Mouse (Mus musculus): ENCODE data around the gene Adrb1. TPM values are rescaled to one million over a fixed set of nuclear protein-coding genes. Genes with fewer than 3 reads are reported as not detected.

Adrb1 gene
- total RNA-seq, 1 experiment: 0.36 TPM

- no peak for DNase-seq (ENCODE audit: low read depth, low spot score)
- no peaks in the 10 kb centered on the region for H3K9me3 ChIP-seq (ENCODE audit: control insufficient read depth, insufficient read depth, low read depth, low read length)
- H3K27ac ChIP-seq (ENCODE audit: insufficient read depth, low read depth, low read length, poor library complexity, severe bottlenecking): no peak overlapping the region
- no peaks in the 10 kb centered on the region for H3K4me1 ChIP-seq (ENCODE audit: control insufficient read depth in 2 of 2, insufficient read depth in 2 of 2, low read length in 2 of 2, poor library complexity in 1 of 2)
- H3K4me3 ChIP-seq (ENCODE audit: insufficient read depth in 1 of 2, low read depth in 1 of 2, low read length in 2 of 2, poor library complexity in 1 of 2, severe bottlenecking in 1 of 2): no peak overlapping the region
- in situ Hi-C loops (cut with MboI; ENCODE audit: low sequenced_read_pairs in 2 of 2, unreplicated experiment in 2 of 2): no loop called here
- TF ChIP-seq ZC3H11A (IDR thresholded peaks at IDR 0.05; ENCODE audit: borderline replicate concordance, low read depth, low read length) (no peak), CHD2 (IDR thresholded peaks at IDR 0.05; ENCODE audit: low read depth, low read length) (no peak), ZNF384 (IDR thresholded peaks at IDR 0.05; ENCODE audit: low read depth, low read length) (no peak), HCFC1 (IDR thresholded peaks at IDR 0.05; ENCODE audit: borderline replicate concordance, insufficient read depth, low read length) (no peak), MAFK (IDR thresholded peaks at IDR 0.05; ENCODE audit: insufficient read depth, low read depth, low read length) (no peak)
- H3K36me3 ChIP-seq (ENCODE audit: control insufficient read depth, insufficient read depth, low read length, poor library complexity, severe bottlenecking): no peaks in the 10 kb centered on the region
- no peak overlapping the region for H3K9ac ChIP-seq (ENCODE audit: insufficient read depth, low read depth, low read length, poor library complexity, severe bottlenecking)
Observed at GRCm38 (mm10) chr19:56702039-56702438, 20.0 kb upstream of the Adrb1 start.

- TF ChIP-seq CHD2 (IDR thresholded peaks at IDR 0.05; ENCODE audit: low read depth, low read length) (no peak), ZNF384 (IDR thresholded peaks at IDR 0.05; ENCODE audit: low read depth, low read length) (no peak), ZC3H11A (IDR thresholded peaks at IDR 0.05; ENCODE audit: borderline replicate concordance, low read depth, low read length) (no peak), MAFK (IDR thresholded peaks at IDR 0.05; ENCODE audit: insufficient read depth, low read depth, low read length) (no peak), HCFC1 (IDR thresholded peaks at IDR 0.05; ENCODE audit: borderline replicate concordance, insufficient read depth, low read length) (no peak)
- Histone ChIP-seq H3K9me3 (ENCODE audit: control insufficient read depth, insufficient read depth, low read depth, low read length) (no peaks in the 10 kb centered on the region), H3K36me3 (ENCODE audit: control insufficient read depth, insufficient read depth, low read length, poor library complexity, severe bottlenecking) (no peaks in the 10 kb centered on the region), H3K4me1 (ENCODE audit: control insufficient read depth in 2 of 2, insufficient read depth in 2 of 2, low read length in 2 of 2, poor library complexity in 1 of 2) (no peaks in the 10 kb centered on the region), H3K9ac (ENCODE audit: insufficient read depth, low read depth, low read length, poor library complexity, severe bottlenecking) (no peak overlapping the region), H3K27ac (ENCODE audit: insufficient read depth, low read depth, low read length, poor library complexity, severe bottlenecking) (no peak overlapping the region), H3K4me3 (ENCODE audit: insufficient read depth in 1 of 2, low read depth in 1 of 2, low read length in 2 of 2, poor library complexity in 1 of 2, severe bottlenecking in 1 of 2) (no peak overlapping the region)
- in situ Hi-C loops (cut with MboI; ENCODE audit: low sequenced_read_pairs in 2 of 2, unreplicated experiment in 2 of 2): no loop called here
- DNase-seq (ENCODE audit: low read depth, low spot score): no peak
Observed at GRCm38 (mm10) chr19:56703238-56704097, 18.5 kb upstream of the Adrb1 start.

- Histone ChIP-seq H3K4me1 (ENCODE audit: control insufficient read depth in 2 of 2, insufficient read depth in 2 of 2, low read length in 2 of 2, poor library complexity in 1 of 2) (no peaks in the 10 kb centered on the region), H3K9ac (ENCODE audit: insufficient read depth, low read depth, low read length, poor library complexity, severe bottlenecking) (no peak overlapping the region), H3K4me3 (ENCODE audit: insufficient read depth in 1 of 2, low read depth in 1 of 2, low read length in 2 of 2, poor library complexity in 1 of 2, severe bottlenecking in 1 of 2) (no peak overlapping the region), H3K9me3 (ENCODE audit: control insufficient read depth, insufficient read depth, low read depth, low read length) (no peaks in the 10 kb centered on the region), H3K36me3 (ENCODE audit: control insufficient read depth, insufficient read depth, low read length, poor library complexity, severe bottlenecking) (no peaks in the 10 kb centered on the region), H3K27ac (ENCODE audit: insufficient read depth, low read depth, low read length, poor library complexity, severe bottlenecking) (no peak overlapping the region)
- DNase-seq (ENCODE audit: low read depth, low spot score): no peak
- TF ChIP-seq HCFC1 (IDR thresholded peaks at IDR 0.05; ENCODE audit: borderline replicate concordance, insufficient read depth, low read length): no peak
- TF ChIP-seq ZNF384 (IDR thresholded peaks at IDR 0.05; ENCODE audit: low read depth, low read length): no peak
- no peak for TF ChIP-seq CHD2 (IDR thresholded peaks at IDR 0.05; ENCODE audit: low read depth, low read length)
- TF ChIP-seq ZC3H11A (IDR thresholded peaks at IDR 0.05; ENCODE audit: borderline replicate concordance, low read depth, low read length): no peak
- TF ChIP-seq MAFK (IDR thresholded peaks at IDR 0.05; ENCODE audit: insufficient read depth, low read depth, low read length): no peak
- in situ Hi-C loops (cut with MboI; ENCODE audit: low sequenced_read_pairs in 2 of 2, unreplicated experiment in 2 of 2): no loop called here
Observed at GRCm38 (mm10) chr19:56705026-56705675, 16.8 kb upstream of the Adrb1 start.

- Histone ChIP-seq H3K36me3 (ENCODE audit: control insufficient read depth, insufficient read depth, low read length, poor library complexity, severe bottlenecking) (no peaks in the 10 kb centered on the region), H3K9me3 (ENCODE audit: control insufficient read depth, insufficient read depth, low read depth, low read length) (no peaks in the 10 kb centered on the region), H3K4me3 (ENCODE audit: insufficient read depth in 1 of 2, low read depth in 1 of 2, low read length in 2 of 2, poor library complexity in 1 of 2, severe bottlenecking in 1 of 2) (no peak overlapping the region), H3K9ac (ENCODE audit: insufficient read depth, low read depth, low read length, poor library complexity, severe bottlenecking) (no peak overlapping the region), H3K27ac (ENCODE audit: insufficient read depth, low read depth, low read length, poor library complexity, severe bottlenecking) (no peak overlapping the region), H3K4me1 (ENCODE audit: control insufficient read depth in 2 of 2, insufficient read depth in 2 of 2, low read length in 2 of 2, poor library complexity in 1 of 2) (no peaks in the 10 kb centered on the region)
- no peak for TF ChIP-seq ZC3H11A (IDR thresholded peaks at IDR 0.05; ENCODE audit: borderline replicate concordance, low read depth, low read length)
- TF ChIP-seq HCFC1 (IDR thresholded peaks at IDR 0.05; ENCODE audit: borderline replicate concordance, insufficient read depth, low read length): no peak
- no peak for TF ChIP-seq ZNF384 (IDR thresholded peaks at IDR 0.05; ENCODE audit: low read depth, low read length)
- TF ChIP-seq CHD2 (IDR thresholded peaks at IDR 0.05; ENCODE audit: low read depth, low read length): no peak
- no peak for TF ChIP-seq MAFK (IDR thresholded peaks at IDR 0.05; ENCODE audit: insufficient read depth, low read depth, low read length)
- in situ Hi-C loops (cut with MboI; ENCODE audit: low sequenced_read_pairs in 2 of 2, unreplicated experiment in 2 of 2): no loop called here
- no peak for DNase-seq (ENCODE audit: low read depth, low spot score)
Observed at GRCm38 (mm10) chr19:56708794-56709193, 13.2 kb upstream of the Adrb1 start.

Measured in ES-E14 (cell line).